Mouse (Mus musculus): ENCODE measurements around the gene Pramef8. TPM values are rescaled to one million over a fixed set of nuclear protein-coding genes. Genes with fewer than 3 reads are reported as not detected.
A peak's percentile ranks its signal among the peaks of the same experiment; 100 is the strongest.

Pramef8 gene
- total and polyA plus RNA-seq, 2 experiments, result 2.1 to 5.2 TPM

- H3K4me3 ChIP-seq (ENCODE audit: insufficient read depth, low read depth, low read length), result no peak overlapping the region
- H3K79me2 ChIP-seq (ENCODE audit: control insufficient read depth, insufficient read depth, low read length), result no peaks in the 10 kb centered on the region
- H3K36me3 ChIP-seq (ENCODE audit: control insufficient read depth, insufficient read depth, low read length), result no peaks in the 10 kb centered on the region
- no peak overlapping the region for H3K9ac ChIP-seq (ENCODE audit: low read depth, low read length)
- 84% methylated on average over 3 of the region's 3 CpGs for WGBS
- TF ChIP-seq POLR2A (IDR thresholded peaks at IDR 0.05; ENCODE audit: extremely low read depth, insufficient read depth, low read length) (no peak), CTCF (IDR thresholded peaks at IDR 0.05; ENCODE audit: low read depth, low read length) (no peak)
- H3K27ac ChIP-seq (replicated peaks; ENCODE audit: insufficient read depth, low read depth, low read length), result no peak overlapping the region
- H3K4me1 ChIP-seq (ENCODE audit: control insufficient read depth, insufficient read depth, low read length), result no peaks in the 10 kb centered on the region
- no peak for DNase-seq (ENCODE audit: extremely low read depth, low read depth, low spot score)
- H3K27me3 ChIP-seq (ENCODE audit: control insufficient read depth, insufficient read depth, low read length), result 0 out of 2 replicates have a peak, but pooled peaks cover 4% of the 10 kb centered on the region
Observed at GRCm38 (mm10) chr4:143382163-143382562, 30.1 kb upstream of the Pramef8 start.

- Histone ChIP-seq H3K4me3 (ENCODE audit: insufficient read depth, low read depth, low read length) (no peak overlapping the region), H3K79me2 (ENCODE audit: control insufficient read depth, insufficient read depth, low read length) (no peaks in the 10 kb centered on the region), H3K9ac (ENCODE audit: low read depth, low read length) (no peak overlapping the region), H3K27ac (replicated peaks; ENCODE audit: insufficient read depth, low read depth, low read length) (no peak overlapping the region), H3K27me3 (ENCODE audit: control insufficient read depth, insufficient read depth, low read length) (0 out of 2 replicates have a peak, but pooled peaks cover 4% of the 10 kb centered on the region), H3K4me1 (ENCODE audit: control insufficient read depth, insufficient read depth, low read length) (no peaks in the 10 kb centered on the region), H3K36me3 (ENCODE audit: control insufficient read depth, insufficient read depth, low read length) (no peaks in the 10 kb centered on the region)
- DNase-seq (ENCODE audit: extremely low read depth, low read depth, low spot score), result no peak
- WGBS, result 39% methylated on average over 4 of the region's 4 CpGs
- TF ChIP-seq CTCF (IDR thresholded peaks at IDR 0.05; ENCODE audit: low read depth, low read length) (no peak), POLR2A (IDR thresholded peaks at IDR 0.05; ENCODE audit: extremely low read depth, insufficient read depth, low read length) (no peak)
Observed at GRCm38 (mm10) chr4:143383646-143384045, 28.6 kb upstream of the Pramef8 start.

- Histone ChIP-seq H3K4me1 (ENCODE audit: control insufficient read depth, insufficient read depth, low read length) (peaks cover 2% of the 10 kb centered on the region; the same call in 1 of the 2 replicates), H3K27ac (replicated peaks; ENCODE audit: insufficient read depth, low read depth, low read length) (no peak overlapping the region), H3K4me3 (ENCODE audit: insufficient read depth, low read depth, low read length) (peak overlapping the region; percentile 38; the same call in 1 of the 2 replicates), H3K79me2 (ENCODE audit: control insufficient read depth, insufficient read depth, low read length) (no peaks in the 10 kb centered on the region), H3K27me3 (ENCODE audit: control insufficient read depth, insufficient read depth, low read length) (no peaks in the 10 kb centered on the region; the same call in 1 of the 2 replicates), H3K36me3 (ENCODE audit: control insufficient read depth, insufficient read depth, low read length) (no peaks in the 10 kb centered on the region), H3K9ac (ENCODE audit: low read depth, low read length) (no peak overlapping the region)
- no peak for DNase-seq (ENCODE audit: extremely low read depth, low read depth, low spot score)
- no peak for TF ChIP-seq POLR2A (IDR thresholded peaks at IDR 0.05; ENCODE audit: extremely low read depth, insufficient read depth, low read length)
- peak; percentile 14; the same call in 1 of the 2 replicates for TF ChIP-seq CTCF (IDR thresholded peaks at IDR 0.05; ENCODE audit: low read depth, low read length)
- WGBS, result 10% methylated on average over 42 of the region's 43 CpGs
Observed at GRCm38 (mm10) chr4:143388955-143389702, 23.1 kb upstream of the Pramef8 start.

- DNase-seq (ENCODE audit: extremely low read depth, low read depth, low spot score), result no peak
- Histone ChIP-seq H3K27me3 (ENCODE audit: control insufficient read depth, insufficient read depth, low read length) (no peaks in the 10 kb centered on the region), H3K27ac (replicated peaks; ENCODE audit: insufficient read depth, low read depth, low read length) (no peak within 1 kb of the TSS), H3K9ac (ENCODE audit: low read depth, low read length) (no peak within 1 kb of the TSS), H3K36me3 (ENCODE audit: control insufficient read depth, insufficient read depth, low read length) (no peaks in the 10 kb centered on the region), H3K4me3 (ENCODE audit: insufficient read depth, low read depth, low read length) (no peak within 1 kb of the TSS), H3K79me2 (ENCODE audit: control insufficient read depth, insufficient read depth, low read length) (no peaks in the 10 kb centered on the region), H3K4me1 (ENCODE audit: control insufficient read depth, insufficient read depth, low read length) (no peaks in the 10 kb centered on the region)
- 76% methylated on average over 26 of the region's 26 CpGs for WGBS
- TF ChIP-seq POLR2A (IDR thresholded peaks at IDR 0.05; ENCODE audit: extremely low read depth, insufficient read depth, low read length) (no peak), CTCF (IDR thresholded peaks at IDR 0.05; ENCODE audit: low read depth, low read length) (no peak)
Observed at GRCm38 (mm10) chr4:143394181-143394580, 18.0 kb upstream of the Pramef8 start, which contains the start of gene Pramel1. Gene Pramel1 (plus strand): TSS chr4:143394428.

GRCm38 (mm10) chr4:143411566-143412218 is 534 bp upstream of the Pramef8 start:
- TF ChIP-seq CTCF (IDR thresholded peaks at IDR 0.05; ENCODE audit: low read depth, low read length), result no peak
- TF ChIP-seq POLR2A (IDR thresholded peaks at IDR 0.05; ENCODE audit: extremely low read depth, insufficient read depth, low read length), result no peak
- Histone ChIP-seq H3K4me1 (ENCODE audit: control insufficient read depth, insufficient read depth, low read length) (0 out of 2 replicates have a peak, but pooled peaks cover 2% of the 10 kb centered on the region), H3K9ac (ENCODE audit: low read depth, low read length) (no peak overlapping the region), H3K27me3 (ENCODE audit: control insufficient read depth, insufficient read depth, low read length) (no peaks in the 10 kb centered on the region), H3K4me3 (ENCODE audit: insufficient read depth, low read depth, low read length) (peak overlapping the region; percentile 67; the same call in 1 of the 2 replicates), H3K79me2 (ENCODE audit: control insufficient read depth, insufficient read depth, low read length) (no peaks in the 10 kb centered on the region), H3K36me3 (ENCODE audit: control insufficient read depth, insufficient read depth, low read length) (peaks cover 11% of the 10 kb centered on the region), H3K27ac (replicated peaks; ENCODE audit: insufficient read depth, low read depth, low read length) (no peak overlapping the region)
- no peak for DNase-seq (ENCODE audit: extremely low read depth, low read depth, low spot score)
- WGBS, result 75% methylated on average over 5 of the region's 5 CpGs
